Mouse (Mus musculus) testis, adult 2 months (tissue): Measurements from ENCODE around the gene Qtrt1.

Experiments used
- CTCF ChIP-seq: fragments of 200-500 bp; IDR thresholded peaks from 2 replicates; pipeline ENCODE4 v1.5.1; 2012; ENCODE audit warnings: low read depth, mild to moderate bottlenecking, inconsistent platforms, low read length, moderate library complexity; ENCODE audit not compliant: control insufficient read depth, insufficient read depth, insufficient replicate concordance
- POLR2A ChIP-seq: fragments of 200-500 bp; IDR thresholded peaks from 2 replicates; pipeline ENCODE4 v1.6.1; 2012; ENCODE audit warnings: low read depth, mild to moderate bottlenecking, inconsistent platforms, low read length, moderate library complexity; ENCODE audit not compliant: control insufficient read depth

- TF ChIP-seq CTCF (no peak), POLR2A (no peak)
Observed at GRCm38 (mm10) chr9:21430724-21431123, 19.1 kb downstream of the Qtrt1 start.
